Mouse (Mus musculus) fat pad, adult 2 months (tissue): ENCODE data around the gene Lpar3.

Source experiments
- DNase-seq: peaks from one replicate; pipeline ENCODE4 v3.0.0-alpha.2; 2011; ENCODE audit warnings: low read depth, low spot score; ENCODE audit errors: extremely low read depth

Lpar3 gene

GRCm38 (mm10) chr3:146220776-146221486, at the start of gene Lpar3:
Gene Lpar3, plus strand, starts transcription at chr3:146220963.
- DNase-seq: no peak

- no peak for DNase-seq
These were observed 47.7 kb upstream of the Lpar3 start for GRCm38 (mm10) chr3:146173030-146173429.

GRCm38 (mm10) chr3:146174215-146174614, 46.5 kb upstream of the Lpar3 start:
- DNase-seq: no peak

- no peak for DNase-seq
These were observed 43.5 kb upstream of the Lpar3 start for GRCm38 (mm10) chr3:146177295-146177694.

GRCm38 (mm10) chr3:146177748-146178582, 42.8 kb upstream of the Lpar3 start:
- DNase-seq: no peak

GRCm38 (mm10) chr3:146180341-146180740, 40.4 kb upstream of the Lpar3 start:
- no peak for DNase-seq

GRCm38 (mm10) chr3:146180986-146181385, 39.8 kb upstream of the Lpar3 start:
- no peak for DNase-seq

GRCm38 (mm10) chr3:146184992-146185657, 35.6 kb upstream of the Lpar3 start:
- no peak for DNase-seq

GRCm38 (mm10) chr3:146186033-146186432, 34.7 kb upstream of the Lpar3 start:
- DNase-seq: no peak

- no peak for DNase-seq
These were observed 30.8 kb upstream of the Lpar3 start for GRCm38 (mm10) chr3:146189933-146190332.

GRCm38 (mm10) chr3:146192507-146192906, 28.3 kb upstream of the Lpar3 start:
- DNase-seq: no peak

GRCm38 (mm10) chr3:146195153-146195552, 25.6 kb upstream of the Lpar3 start:
- DNase-seq: no peak

GRCm38 (mm10) chr3:146196301-146196700, 24.5 kb upstream of the Lpar3 start:
- no peak for DNase-seq

GRCm38 (mm10) chr3:146196780-146197743, 23.7 kb upstream of the Lpar3 start:
- DNase-seq: no peak

GRCm38 (mm10) chr3:146197785-146198184, 23.0 kb upstream of the Lpar3 start:
- DNase-seq: no peak

GRCm38 (mm10) chr3:146198803-146199481, 21.8 kb upstream of the Lpar3 start:
- DNase-seq: no peak

- no peak for DNase-seq
These were observed 21.3 kb upstream of the Lpar3 start for GRCm38 (mm10) chr3:146199486-146199885.

- no peak for DNase-seq
These were observed 16.4 kb upstream of the Lpar3 start for GRCm38 (mm10) chr3:146204375-146204774.

- no peak for DNase-seq
These were observed 15.5 kb upstream of the Lpar3 start for GRCm38 (mm10) chr3:146205305-146205704.

- DNase-seq: no peak
These were observed 14.1 kb upstream of the Lpar3 start for GRCm38 (mm10) chr3:146206635-146207034.
